Mouse (Mus musculus) telencephalon, adult 2 months (tissue): ENCODE measurements around the gene Spata21.

ENCODE experiments used
- DNase-seq: peaks from one replicate; pipeline ENCODE4 v3.0.0-alpha.2; 2011; ENCODE audit warnings: low read depth, low spot score

The Spata21 gene

GRCm38 (mm10) chr4:141149116-141149515 lies 61.0 kb downstream of the Spata21 start:
- no peak for DNase-seq

- DNase-seq: no peak
Measured at GRCm38 (mm10) chr4:141157485-141157884, 69.4 kb downstream of the Spata21 start.

GRCm38 (mm10) chr4:141158609-141159008 lies 70.5 kb downstream of the Spata21 start:
- no peak for DNase-seq

GRCm38 (mm10) chr4:141159093-141159492 lies 71.0 kb downstream of the Spata21 start:
- DNase-seq: no peak

- DNase-seq: no peak
Measured at GRCm38 (mm10) chr4:141159666-141160065, 71.5 kb downstream of the Spata21 start.

- DNase-seq: no peak
Measured at GRCm38 (mm10) chr4:141160193-141160592, 72.1 kb downstream of the Spata21 start.

- no peak for DNase-seq
Measured at GRCm38 (mm10) chr4:141161699-141162208, 73.6 kb downstream of the Spata21 start.
